ENCODE assay signal across 27 mouse cellular contexts in the genomic region with DNA sequence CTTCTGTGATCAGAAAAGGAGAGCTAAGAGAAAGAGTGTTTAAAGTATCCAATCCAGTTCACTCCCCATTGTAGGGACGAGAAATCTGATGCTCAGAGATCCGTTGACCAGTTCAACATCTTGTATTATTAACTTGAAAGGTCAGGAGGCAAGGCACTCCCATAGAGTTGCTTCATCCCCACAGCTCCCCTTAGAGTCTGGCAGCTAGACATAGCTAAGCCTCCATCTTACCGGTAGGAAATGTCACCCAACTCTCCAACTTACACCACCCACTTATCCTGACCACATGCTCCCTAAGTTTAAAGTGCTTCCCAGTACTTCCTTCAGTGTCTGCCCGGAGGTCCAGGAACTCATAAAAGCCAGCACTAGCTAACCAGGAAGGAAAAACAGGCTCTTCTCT.
A peak's percentile ranks its signal among the peaks of the same experiment; 100 is the strongest.
DNase-seq lines count a peak whose midpoint lies in the region; ATAC-seq and TF ChIP-seq lines count a peak whose summit lies in the region.
"Had no signal": no experiment of that assay in that cellular context is flagged by ENCODE, and none has a peak within 500 bp of the region (broad histone marks: within the 10 kb centered on the region; RNA-seq: fewer than 3 reads in every experiment).

No protein-coding gene starts in this region.

- no peaks in the 10 kb centered on the region for H3K4me1 ChIP-seq in kidney, postnatal 0 days (replicated peaks; ENCODE audit: insufficient read depth, low read length)
- H3K4me1 ChIP-seq in lung, adult 2 months (ENCODE audit: control insufficient read depth, insufficient read depth, low read length) = no peaks in the 10 kb centered on the region
- H3K4me1 ChIP-seq: embryonic facial prominence, embryonic 12.5 days; embryonic facial prominence, embryonic 15.5 days; heart, embryonic 12.5 days; heart, embryonic 15.5 days; hindbrain, embryonic 10.5 days; hindbrain, embryonic 13.5 days had no signal

- no peak for ATAC-seq in kidney, postnatal 0 days (replicated peaks; ENCODE audit: low FRiP score, low read depth)
- ATAC-seq: forebrain, embryonic 14.5 days; forebrain, postnatal 0 days; Patski had no signal

- no peak overlapping the region for H3K27ac ChIP-seq in kidney, postnatal 0 days
- H3K27ac ChIP-seq: embryonic facial prominence, embryonic 12.5 days; embryonic facial prominence, embryonic 15.5 days; heart, embryonic 15.5 days; hindbrain, embryonic 10.5 days; hindbrain, embryonic 13.5 days had no signal

- no peak overlapping the region for H3K4me2 ChIP-seq in kidney, postnatal 0 days (ENCODE audit: low read length)
- H3K4me2 ChIP-seq: embryonic facial prominence, embryonic 12.5 days; embryonic facial prominence, embryonic 15.5 days; heart, embryonic 12.5 days; heart, embryonic 15.5 days; hindbrain, embryonic 13.5 days had no signal

- no peaks in the 10 kb centered on the region for H3K9me3 ChIP-seq in kidney, postnatal 0 days (replicated peaks; ENCODE audit: low read length)
- H3K9me3 ChIP-seq: embryonic facial prominence, embryonic 12.5 days; embryonic facial prominence, embryonic 15.5 days; heart, embryonic 12.5 days; heart, embryonic 15.5 days; hindbrain, embryonic 10.5 days; hindbrain, embryonic 13.5 days had no signal

- no peak for TF ChIP-seq CTCF in kidney, postnatal 0 days (IDR thresholded peaks at IDR 0.05; ENCODE audit: low read depth)
- no peak for TF ChIP-seq CTCF in lung, adult 2 months (IDR thresholded peaks at IDR 0.05; ENCODE audit: insufficient read depth, low read length)

- H3K36me3 ChIP-seq in kidney, postnatal 0 days (ENCODE audit: insufficient read depth, low read length) = no peaks in the 10 kb centered on the region
- H3K36me3 ChIP-seq: embryonic facial prominence, embryonic 12.5 days; embryonic facial prominence, embryonic 15.5 days; G1E; heart, embryonic 12.5 days; heart, embryonic 15.5 days; hindbrain, embryonic 10.5 days; hindbrain, embryonic 13.5 days had no signal

- no peak overlapping the region for H3K9ac ChIP-seq in kidney, postnatal 0 days (ENCODE audit: low read depth, low read length)
- H3K9ac ChIP-seq: embryonic facial prominence, embryonic 12.5 days; embryonic facial prominence, embryonic 15.5 days; forebrain, postnatal 0 days; heart, embryonic 12.5 days; heart, embryonic 15.5 days; hindbrain, embryonic 13.5 days had no signal

- no peak overlapping the region for H3K4me3 ChIP-seq in kidney, postnatal 0 days (replicated peaks; ENCODE audit: low read depth, low read length)
- H3K4me3 ChIP-seq in lung, adult 2 months (replicated peaks; ENCODE audit: extremely low read depth, low read depth, low read length) = no peak overlapping the region
- H3K4me3 ChIP-seq: embryonic facial prominence, embryonic 12.5 days; embryonic facial prominence, embryonic 15.5 days; heart, embryonic 12.5 days; heart, embryonic 15.5 days; hindbrain, embryonic 10.5 days; hindbrain, embryonic 13.5 days had no signal

- WGBS in kidney, postnatal 0 days = 19% methylated on average over 4 of the region's 4 CpGs
- 34% methylated on average over 4 of the region's 4 CpGs for WGBS in lung, adult 2 months

- TF ChIP-seq POLR2A in lung, adult 2 months (IDR thresholded peaks at IDR 0.05; ENCODE audit: borderline replicate concordance, extremely low read depth, low read depth, low read length) = no peak

- peak; percentile 61 for DNase-seq in heart, adult 11 months
- DNase-seq in heart, adult 9 months (ENCODE audit: low spot score in 2 of 2) = no peak
- peak; percentile 12 for DNase-seq in kidney, postnatal 0 days (ENCODE audit: low spot score)
- DNase-seq in kidney, postnatal 36 days = no peak
- DNase-seq in lung, postnatal 10 days = peak; percentile 5
- DNase-seq in lung, adult 2 months = no peak
- no peak for DNase-seq in embryo, embryonic 9.5 days (ENCODE audit: extremely low spot score)
- DNase-seq: adrenal gland, postnatal 10 days; adrenal gland, postnatal 36 days; B cell, adult 2 months; cerebellum, adult 18-20 months; cerebellum, adult 9-10 months; cerebellum, postnatal 14 days; forebrain, postnatal 0 days; gastrocnemius, postnatal 10 days; gastrocnemius, postnatal 36 days; heart, postnatal 10 days; heart, postnatal 36 days had no signal

- H3K27me3 ChIP-seq in kidney, postnatal 0 days (ENCODE audit: insufficient read depth, low read length) = no peaks in the 10 kb centered on the region
- H3K27me3 ChIP-seq: embryonic facial prominence, embryonic 12.5 days; embryonic facial prominence, embryonic 15.5 days; heart, embryonic 15.5 days; hindbrain, embryonic 13.5 days; Patski had no signal

Comparison
In these comparisons a context has a peak if more than half of its experiments do, and no peak if none do; other contexts are left out.
1. DNase-seq: peak in heart, adult 11 months (single experiment), kidney, postnatal 0 days (single experiment) and lung, postnatal 10 days (single experiment); none in heart, adult 9 months (0 of 2), kidney, postnatal 36 days (0 of 2), lung, adult 2 months (single experiment) and embryo, embryonic 9.5 days (single experiment).